Mouse (Mus musculus) adipocyte (in vitro differentiated cells): ENCODE measurements around the gene Aup1.

Experiments
- DNase-seq: peaks from one replicate; pipeline ENCODE4 v3.0.0-alpha.2; 2016; ENCODE audit warnings: low spot score

Gene Aup1

DNA sequence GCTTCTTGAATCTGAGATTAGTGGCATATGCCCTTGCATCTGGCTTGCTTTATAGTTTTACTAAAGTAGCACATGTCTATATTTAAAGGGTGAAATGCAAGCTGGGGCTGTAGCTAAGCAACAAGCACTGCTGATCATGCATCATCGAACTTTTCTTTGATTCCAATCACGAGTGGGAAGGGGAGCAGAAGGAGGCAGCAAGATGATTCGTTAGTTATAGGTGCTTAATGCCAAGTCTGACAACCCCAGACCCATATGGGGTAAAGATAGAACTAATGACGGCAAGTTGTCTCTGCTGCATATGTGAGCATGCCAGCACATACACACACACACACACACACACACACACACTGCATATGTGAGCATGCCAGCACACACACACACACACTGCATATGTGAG is 49.8 kb downstream of the Aup1 start:
- no peak for DNase-seq
